Mouse (Mus musculus): ENCODE measurements around the gene Thra.

DNA sequence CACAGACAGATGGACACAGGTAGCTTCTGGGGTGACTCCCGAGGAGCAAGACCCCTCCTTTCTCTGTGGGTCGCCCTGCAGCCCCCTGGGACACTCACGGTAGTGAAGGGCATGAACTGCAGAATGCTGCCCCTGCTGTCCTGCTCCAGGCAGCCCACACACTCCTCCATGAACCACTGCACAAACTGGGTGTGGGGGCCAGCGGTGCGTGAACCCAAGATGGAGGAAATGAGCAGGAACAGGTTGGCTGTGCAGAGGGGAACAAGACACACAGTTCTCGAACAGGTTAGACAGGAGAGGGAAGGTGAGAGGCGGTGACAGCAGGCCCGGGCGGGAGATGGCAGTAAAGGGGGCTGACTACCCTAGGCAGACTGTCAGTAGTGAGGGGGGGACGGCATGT is 35.4 kb upstream of the Thra start:
- TF ChIP-seq POLR2A (IDR thresholded peaks at IDR 0.05; ENCODE audit: low read depth, low read length) (no peak), CTCF (IDR thresholded peaks at IDR 0.05; ENCODE audit: extremely low read depth, insufficient read length, insufficient replicate concordance, low read depth, low read length) (no peak)

Data from small intestine, adult 2 months (tissue).